Mouse (Mus musculus) limb, embryonic 14.5 days (tissue): Measurements from ENCODE around the gene Pdzd2. TPM values are rescaled to one million over a fixed set of nuclear protein-coding genes. Genes with fewer than 3 reads are reported as not detected.

Source experiments
- ATAC-seq: fragments of 200-750 bp; cut with Nextera tagmentation; 2 replicates; pipeline ENCODE4 v1.8.0; 2017; ENCODE audit warnings: low read depth, moderate number of reproducible peaks, moderate TSS enrichment; ENCODE audit not compliant: low FRiP score
- DNase-seq: peaks from one replicate; pipeline ENCODE4 v3.0.0-alpha.2; 2015; ENCODE audit warnings: low spot score
- H3K27ac ChIP-seq: fragments of 300-500 bp; sonication (generic); replicated peaks from 2 replicates; pipeline ENCODE4 v1.5.1; 2014; ENCODE audit warnings: low read depth, mild to moderate bottlenecking, low read length, moderate library complexity, mixed read lengths
- H3K27me3 ChIP-seq: fragments of 300-500 bp; sonication (generic); 2 replicates; pipeline ENCODE4 v1.6.1; 2014; ENCODE audit warnings: low read length, mixed read lengths; ENCODE audit not compliant: control insufficient read depth, insufficient read depth
- H3K36me3 ChIP-seq: fragments of 300-500 bp; sonication (generic); 2 replicates; pipeline ENCODE4 v1.6.1; 2014; ENCODE audit warnings: mild to moderate bottlenecking, low read length, moderate library complexity, mixed read lengths; ENCODE audit not compliant: control insufficient read depth, insufficient read depth
- H3K4me1 ChIP-seq: fragments of 300-500 bp; sonication (generic); 2 replicates; pipeline ENCODE4 v1.6.1; 2014; ENCODE audit warnings: antibody characterized with exemption, low read length, mixed read lengths; ENCODE audit not compliant: control insufficient read depth, insufficient read depth
- H3K4me2 ChIP-seq: fragments of 300-500 bp; sonication (generic); replicated peaks from 2 replicates; pipeline ENCODE4 v1.6.1; 2014; ENCODE audit warnings: low read depth, mild to moderate bottlenecking, low read length, moderate library complexity; ENCODE audit not compliant: severe bottlenecking
- H3K4me3 ChIP-seq: fragments of 300-500 bp; sonication (generic); replicated peaks from 2 replicates; pipeline ENCODE4 v1.5.1; 2014; ENCODE audit warnings: low read length
- H3K9ac ChIP-seq: fragments of 300-500 bp; sonication (generic); 2 replicates; pipeline ENCODE4 v1.6.1; 2014; ENCODE audit warnings: mild to moderate bottlenecking, low read depth, low read length, moderate library complexity; ENCODE audit not compliant: severe bottlenecking
- H3K9me3 ChIP-seq: fragments of 300-500 bp; sonication (generic); 2 replicates; pipeline ENCODE4 v1.6.1; 2016; ENCODE audit warnings: low read length; ENCODE audit not compliant: control insufficient read depth
- POLR2A ChIP-seq: fragments of 200-500 bp; IDR thresholded peaks from 2 replicates; pipeline ENCODE4 v1.8.0; 2012; ENCODE audit warnings: inconsistent platforms, mild to moderate bottlenecking, moderate library complexity, borderline replicate concordance; ENCODE audit not compliant: insufficient read depth, insufficient read length; ENCODE audit errors: extremely low read depth
- WGBS: fragments of 180-500 bp; shearing (Covaris S2); extraction: QIAGEN DNeasy Blood & Tissue Kit; methylation state at CpG from one replicate; pipeline ENCODE4 v1.1.7; 2014; 5-methylcytosine and 5-hydroxymethylcytosine counted together
- polyA plus RNA-seq, 2 experiments: library from polyadenylated mRNA; depleted of rRNA in 1 of 2; stranded (reverse) in 1 of 2; unstranded in 1 of 2; fragments of >200 nt; fragmentation: Nextera tagmentation in 1 of 2; extraction: Ambion mirVana in 1 of 2; gene quantifications; 2 replicates each; pipeline versions ENCODE4 v1.2.1 to v1.2.3; 2012 to 2014

The Pdzd2 gene
- polyA plus RNA-seq, 2 experiments, result 14.6 to 26.4 TPM

GRCm38 (mm10) chr15:12427818-12428217, 311.9 kb downstream of the Pdzd2 start:
- no peaks in the 10 kb centered on the region for H3K9me3 ChIP-seq
- DNase-seq, result no peak
- no peak for TF ChIP-seq POLR2A
- no peaks in the 10 kb centered on the region for H3K4me1 ChIP-seq
- no peak overlapping the region for H3K4me3 ChIP-seq
- no peaks in the 10 kb centered on the region for H3K36me3 ChIP-seq
- H3K27ac ChIP-seq, result no peak overlapping the region
- H3K9ac ChIP-seq, result no peak overlapping the region
- 70% methylated on average over 6 of the region's 6 CpGs for WGBS
- ATAC-seq, result no peak
- no peak overlapping the region for H3K4me2 ChIP-seq
- H3K27me3 ChIP-seq, result no peaks in the 10 kb centered on the region

GRCm38 (mm10) chr15:12426342-12426741, 313.4 kb downstream of the Pdzd2 start:
- Histone ChIP-seq H3K4me3 (no peak overlapping the region), H3K9ac (no peak overlapping the region), H3K36me3 (no peaks in the 10 kb centered on the region), H3K27ac (no peak overlapping the region), H3K9me3 (no peaks in the 10 kb centered on the region), H3K27me3 (no peaks in the 10 kb centered on the region), H3K4me1 (no peaks in the 10 kb centered on the region), H3K4me2 (no peak overlapping the region)
- ATAC-seq, result no peak
- TF ChIP-seq POLR2A, result no peak
- WGBS, result 60% methylated on average over 6 of the region's 6 CpGs
- DNase-seq, result no peak

DNA sequence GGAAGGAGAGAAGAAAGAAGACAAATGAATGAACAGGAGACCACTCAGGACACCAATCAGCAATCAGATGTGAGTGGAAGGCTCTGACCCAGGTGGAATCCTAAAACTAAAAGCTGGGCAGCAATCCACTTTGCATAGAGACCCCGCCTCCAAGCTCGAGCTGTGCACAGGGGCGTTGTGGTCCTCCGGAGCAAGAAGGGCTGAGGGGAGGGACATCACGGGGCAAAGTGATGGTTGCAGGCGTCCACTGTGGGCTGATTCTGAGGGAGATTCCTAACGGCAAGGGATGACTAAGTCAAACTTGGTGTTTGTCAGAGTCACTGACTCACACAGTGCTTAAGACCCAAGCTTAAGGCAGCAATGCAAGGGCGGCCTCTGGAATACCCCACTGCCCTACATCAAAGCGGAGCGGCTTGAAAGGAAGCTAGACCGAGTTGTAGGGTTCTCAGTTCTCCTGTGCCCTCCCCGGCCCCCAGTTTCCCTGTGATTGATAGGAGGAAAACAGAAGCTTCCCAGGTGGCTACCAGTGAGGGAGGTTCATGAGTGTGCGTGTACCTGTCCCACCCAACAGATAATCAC, 314.6 kb downstream of the Pdzd2 start:
- ATAC-seq (no peak), DNase-seq (no peak)
- H3K27ac ChIP-seq, result no peak overlapping the region
- H3K4me3 ChIP-seq, result no peak overlapping the region
- H3K9me3 ChIP-seq, result no peaks in the 10 kb centered on the region
- no peaks in the 10 kb centered on the region for H3K36me3 ChIP-seq
- no peaks in the 10 kb centered on the region for H3K4me1 ChIP-seq
- WGBS, result 53% methylated on average over 13 of the region's 13 CpGs
- TF ChIP-seq POLR2A, result no peak
- H3K4me2 ChIP-seq, result no peak overlapping the region
- no peaks in the 10 kb centered on the region for H3K27me3 ChIP-seq
- H3K9ac ChIP-seq, result no peak overlapping the region

- Histone ChIP-seq H3K27ac (no peak overlapping the region), H3K9ac (no peak overlapping the region), H3K4me2 (no peak overlapping the region), H3K4me1 (no peaks in the 10 kb centered on the region), H3K4me3 (no peak overlapping the region), H3K36me3 (no peaks in the 10 kb centered on the region), H3K9me3 (no peaks in the 10 kb centered on the region), H3K27me3 (no peaks in the 10 kb centered on the region)
- DNase-seq, result no peak
- no peak for ATAC-seq
- TF ChIP-seq POLR2A, result no peak
- WGBS, result 75% methylated on average over 5 of the region's 5 CpGs
Observed at GRCm38 (mm10) chr15:12424187-12424586, 315.5 kb downstream of the Pdzd2 start.

- Histone ChIP-seq H3K27ac (no peak overlapping the region), H3K4me1 (no peaks in the 10 kb centered on the region), H3K27me3 (no peaks in the 10 kb centered on the region), H3K4me3 (no peak overlapping the region), H3K36me3 (no peaks in the 10 kb centered on the region), H3K9me3 (no peaks in the 10 kb centered on the region), H3K4me2 (no peak overlapping the region), H3K9ac (no peak overlapping the region)
- no peak for TF ChIP-seq POLR2A
- 93% methylated on average over 8 of the region's 8 CpGs for WGBS
- ATAC-seq (no peak), DNase-seq (no peak)
Observed at GRCm38 (mm10) chr15:12420915-12421314, 318.8 kb downstream of the Pdzd2 start.

DNA sequence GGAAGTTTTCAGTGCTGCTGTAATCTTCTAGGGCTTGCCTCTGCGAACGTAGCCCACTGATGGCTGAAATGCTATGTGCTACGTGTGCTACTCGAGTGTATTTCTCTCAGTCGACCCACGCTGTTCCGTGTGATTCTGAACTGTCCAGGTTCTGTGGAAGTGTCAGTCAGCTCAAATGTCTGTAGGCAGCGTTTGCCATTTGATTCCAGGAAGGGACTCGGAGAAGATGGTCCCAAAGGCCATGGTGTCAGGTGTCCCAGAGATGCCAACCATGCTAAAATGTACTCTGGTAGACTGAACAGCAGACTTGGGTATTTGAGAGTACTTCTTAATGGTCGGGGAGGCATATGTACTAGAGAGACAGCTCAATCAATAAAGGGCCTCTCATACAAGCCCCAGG, 319.3 kb downstream of the Pdzd2 start:
- ATAC-seq (no peak), DNase-seq (no peak)
- no peak overlapping the region for H3K27ac ChIP-seq
- H3K9me3 ChIP-seq, result no peaks in the 10 kb centered on the region
- H3K36me3 ChIP-seq, result no peaks in the 10 kb centered on the region
- H3K4me3 ChIP-seq, result no peak overlapping the region
- no peak for TF ChIP-seq POLR2A
- 87% methylated on average over 10 of the region's 10 CpGs for WGBS
- no peak overlapping the region for H3K4me2 ChIP-seq
- H3K4me1 ChIP-seq, result no peaks in the 10 kb centered on the region
- H3K9ac ChIP-seq, result no peak overlapping the region
- no peaks in the 10 kb centered on the region for H3K27me3 ChIP-seq
